ENCODE assay signal across 32 mouse cellular contexts in genomic region chr13:60729055-60729402, GRCm38 (mm10). TPM values are rescaled to one million over a fixed set of nuclear protein-coding genes. Genes with fewer than 3 reads are reported as not detected.
A peak's percentile ranks its signal among the peaks of the same experiment; 100 is the strongest.
DNase-seq lines count a peak whose midpoint lies in the region; ATAC-seq lines count a peak whose summit lies in the region.
"Had no signal": no experiment of that assay in that cellular context is flagged by ENCODE, and none has a peak within 500 bp of the region (broad histone marks: within the 10 kb centered on the region; RNA-seq: fewer than 3 reads in every experiment).

No protein-coding gene starts in this region.

- no peak overlapping the region for H3K4me3 ChIP-seq in heart, embryonic 10.5 days
- H3K4me3 ChIP-seq in heart, embryonic 15.5 days = no peak overlapping the region
- H3K4me3 ChIP-seq: forebrain, embryonic 10.5 days; forebrain, embryonic 13.5 days; heart, embryonic 12.5 days; hindbrain, embryonic 12.5 days; intestine, embryonic 15.5 days had no signal

- intact Hi-C loops in heart, postnatal 10 days (cut with DNase I) = no loop called here

- H3K4me1 ChIP-seq in heart, embryonic 10.5 days = peaks cover 11% of the 10 kb centered on the region
- H3K4me1 ChIP-seq in heart, embryonic 15.5 days (replicated peaks) = peaks cover 5% of the 10 kb centered on the region
- H3K4me1 ChIP-seq: forebrain, embryonic 10.5 days; forebrain, embryonic 13.5 days; hindbrain, embryonic 12.5 days; intestine, embryonic 15.5 days had no signal

- H3K27ac ChIP-seq in heart, embryonic 10.5 days = peak overlapping the region; percentile 22; the same call in 1 of the 2 replicates
- 0 out of 2 replicates have a peak overlapping the region, but pooled peaks have one; percentile 15 for H3K27ac ChIP-seq in heart, embryonic 15.5 days
- H3K27ac ChIP-seq: forebrain, embryonic 10.5 days; forebrain, embryonic 13.5 days; hindbrain, embryonic 12.5 days; intestine, embryonic 15.5 days had no signal

- no peaks in the 10 kb centered on the region for H3K9me3 ChIP-seq in heart, embryonic 10.5 days
- no peaks in the 10 kb centered on the region for H3K9me3 ChIP-seq in heart, embryonic 15.5 days (replicated peaks)
- H3K9me3 ChIP-seq: forebrain, embryonic 10.5 days; forebrain, embryonic 13.5 days; heart, embryonic 12.5 days; hindbrain, embryonic 12.5 days; intestine, embryonic 15.5 days had no signal

- DNase-seq in adrenal gland, adult 2 months = peak; percentile 48
- DNase-seq in adrenal gland, postnatal 14 days = no peak
- no peak for DNase-seq in heart, embryonic 10.5 days (ENCODE audit: low spot score)
- no peak for DNase-seq in heart, postnatal 4 days
- no peak for DNase-seq in heart, postnatal 10 days
- peak; percentile 46 for DNase-seq in skeletal muscle tissue, adult 2 months (ENCODE audit: low read depth, low spot score)
- DNase-seq: adrenal gland, postnatal 10 days; B cell, adult 2 months; cerebellum, adult 18-20 months; cerebellum, adult 9-10 months; cerebellum, postnatal 14 days; gastrocnemius, postnatal 25 days; heart, postnatal 14 days; kidney, adult 11 months; kidney, adult 8-10 months had no signal

- H3K27me3 ChIP-seq in heart, embryonic 10.5 days (ENCODE audit: insufficient read depth, poor library complexity, severe bottlenecking) = no peaks in the 10 kb centered on the region
- no peaks in the 10 kb centered on the region for H3K27me3 ChIP-seq in heart, embryonic 15.5 days
- H3K27me3 ChIP-seq: CH12.LX; forebrain, embryonic 13.5 days; heart, embryonic 12.5 days; hindbrain, embryonic 12.5 days; intestine, embryonic 15.5 days; Patski had no signal

- no peak for ATAC-seq in heart, embryonic 15.5 days (replicated peaks; ENCODE audit: insufficient number of reproducible peaks, insufficient read depth, low FRiP score, low read depth)
- ATAC-seq: forebrain, embryonic 13.5 days; forebrain, embryonic 16.5 days; hindbrain, embryonic 16.5 days; intestine, embryonic 15.5 days; Patski had no signal

- H3K4me2 ChIP-seq in heart, embryonic 15.5 days = no peak overlapping the region
- H3K4me2 ChIP-seq: forebrain, embryonic 13.5 days; heart, embryonic 12.5 days; hindbrain, embryonic 12.5 days; intestine, embryonic 15.5 days had no signal

- peaks cover 23% of the 10 kb centered on the region for H3K36me3 ChIP-seq in heart, embryonic 10.5 days
- 0 out of 2 replicates have a peak, but pooled peaks cover 7% of the 10 kb centered on the region for H3K36me3 ChIP-seq in heart, embryonic 15.5 days
- H3K36me3 ChIP-seq: G1E; intestine, embryonic 15.5 days had no signal

- no peak overlapping the region for H3K9ac ChIP-seq in heart, embryonic 15.5 days
- H3K9ac ChIP-seq: forebrain, embryonic 13.5 days; heart, embryonic 12.5 days; hindbrain, embryonic 12.5 days; intestine, embryonic 15.5 days had no signal

- 68% methylated on average over 3 of the region's 3 CpGs for WGBS in heart, embryonic 10.5 days
- WGBS in heart, embryonic 15.5 days = 54% methylated on average over 3 of the region's 3 CpGs

RNA-seq across cellular contexts. Expression of gene BC051665, which starts 57.1 kb away (rescaled TPM):
- total RNA-seq in adrenal gland, adult 2 months (2021) = not detected
- polyA plus RNA-seq in adrenal gland, adult 2 months (2012; rRNA removed) = not detected in 2 replicates
- not detected in 2 replicates for total RNA-seq in adrenal gland, postnatal 14 days (2021)
- not detected in 2 replicates for polyA plus RNA-seq in heart, embryonic 10.5 days (2016; fragmentation: Nextera tagmentation; extraction: Ambion mirVana)
- not detected for total RNA-seq in heart, postnatal 4 days (2021)
- not detected in 2 replicates for polyA plus RNA-seq in heart, embryonic 15.5 days (2015; fragmentation: Nextera tagmentation; extraction: Ambion mirVana)
- total RNA-seq in heart, postnatal 10 days (2021) = not detected
- total RNA-seq: adrenal gland, postnatal 10 days; CH12.LX; G1E; gastrocnemius, adult 8-10 months; gastrocnemius, postnatal 25 days; heart, adult 8-10 months; heart, postnatal 14 days; hematopoietic stem cell, adult 5-6 weeks had no signal
- polyA plus RNA-seq: embryonic facial prominence, embryonic 11.5 days; embryonic facial prominence, embryonic 14.5 days; forebrain, embryonic 10.5 days; forebrain, embryonic 13.5 days; forebrain, embryonic 16.5 days; G1E; gonadal fat pad, adult 2 months; heart, embryonic 12.5 days; hindbrain, embryonic 12.5 days; hindbrain, embryonic 16.5 days; intestine, embryonic 15.5 days; Patski had no signal

Comparison
In these comparisons a context has a peak if more than half of its experiments do, and no peak if none do; other contexts are left out.
1. DNase-seq: peak in adrenal gland, adult 2 months (single experiment) and skeletal muscle tissue, adult 2 months (single experiment); none in adrenal gland, postnatal 14 days (single experiment), heart, embryonic 10.5 days (single experiment), heart, postnatal 4 days (single experiment) and heart, postnatal 10 days (0 of 2).